Mouse (Mus musculus): ENCODE measurements around the gene Ugt1a2.
"Not testable (repeated sequence)": the region's sequence is repeated elsewhere in the genome, so short reads cannot be mapped to it uniquely, and the experiment has no call there.

Gene Ugt1a2

GRCm38 (mm10) chr1:88200456-88200855 lies at the start of gene Ugt1a2:
TSS of gene Ugt1a2 (plus strand) at chr1:88200601.
- CTCF ChIA-PET: no interaction called here

GRCm38 (mm10) chr1:88158430-88158829 lies 42.0 kb upstream of the Ugt1a2 start:
- CTCF ChIA-PET: no interaction called here

- CTCF ChIA-PET: no interaction called here
These were observed 34.7 kb upstream of the Ugt1a2 start, which contains the start of gene Ugt1a5 for GRCm38 (mm10) chr1:88165711-88166110. TSS of gene Ugt1a5 (plus strand) at chr1:88166012.

- CTCF ChIA-PET: not testable (repeated sequence)
These were observed 28.2 kb upstream of the Ugt1a2 start for GRCm38 (mm10) chr1:88172190-88172589.

GRCm38 (mm10) chr1:88179657-88180056 lies 20.7 kb upstream of the Ugt1a2 start:
- CTCF ChIA-PET: no interaction called here

- CTCF ChIA-PET: interaction anchor here (0.6 kb wide), 1 partner anchor 50 kb away, joined by 5 read pairs; no protein-coding TSS in a partner anchor
These were observed 14.0 kb upstream of the Ugt1a2 start for GRCm38 (mm10) chr1:88186325-88186935.

GRCm38 (mm10) chr1:88192136-88192535 lies 8.3 kb upstream of the Ugt1a2 start:
- CTCF ChIA-PET: no interaction called here

- CTCF ChIA-PET: no interaction called here
These were observed 4.7 kb upstream of the Ugt1a2 start for GRCm38 (mm10) chr1:88195687-88196086.

GRCm38 (mm10) chr1:88197443-88197842 lies 3.0 kb upstream of the Ugt1a2 start:
- CTCF ChIA-PET: no interaction called here

GRCm38 (mm10) chr1:88199996-88200395 lies 405 bp upstream of the Ugt1a2 start:
- CTCF ChIA-PET: no interaction called here

- CTCF ChIA-PET: no interaction called here
These were observed 5.0 kb downstream of the Ugt1a2 start, which contains the start of gene Dnajb3 for GRCm38 (mm10) chr1:88205294-88205922. TSS of gene Dnajb3 (minus strand) at chr1:88205782.

GRCm38 (mm10) chr1:88206843-88207479 lies 6.6 kb downstream of the Ugt1a2 start:
- CTCF ChIA-PET: no interaction called here

GRCm38 (mm10) chr1:88211812-88212211 lies 11.4 kb downstream of the Ugt1a2 start, which contains the start of gene Ugt1a1:
TSS of gene Ugt1a1 (plus strand) at chr1:88211959.
- CTCF ChIA-PET: no interaction called here

GRCm38 (mm10) chr1:88212341-88213045 lies 12.1 kb downstream of the Ugt1a2 start:
- CTCF ChIA-PET: no interaction called here

- CTCF ChIA-PET: no interaction called here
These were observed 12.7 kb downstream of the Ugt1a2 start for GRCm38 (mm10) chr1:88213061-88213460.

- CTCF ChIA-PET: no interaction called here
These were observed 13.5 kb downstream of the Ugt1a2 start for GRCm38 (mm10) chr1:88213766-88214461.

GRCm38 (mm10) chr1:88214462-88214952 lies 14.1 kb downstream of the Ugt1a2 start:
- CTCF ChIA-PET: no interaction called here

GRCm38 (mm10) chr1:88215466-88216380 lies 15.3 kb downstream of the Ugt1a2 start:
- CTCF ChIA-PET: no interaction called here

GRCm38 (mm10) chr1:88216551-88216950 lies 16.1 kb downstream of the Ugt1a2 start:
- CTCF ChIA-PET: no interaction called here

GRCm38 (mm10) chr1:88217144-88217543 lies 16.7 kb downstream of the Ugt1a2 start:
- CTCF ChIA-PET: no interaction called here

GRCm38 (mm10) chr1:88217576-88217975 lies 17.2 kb downstream of the Ugt1a2 start:
- CTCF ChIA-PET: no interaction called here

Measured in spleen, embryonic (tissue).